Mouse (Mus musculus) heart, postnatal 4 days (tissue): ENCODE measurements around the gene Rims1. TPM values are rescaled to one million over a fixed set of nuclear protein-coding genes. Genes with fewer than 3 reads are reported as not detected.

ENCODE experiments used
- DNase-seq: peaks from one replicate; pipeline ENCODE4 v3.0.0; 2021
- total RNA-seq, 2 experiments: library from RNA; stranded (reverse); gene quantifications; 2 replicates each; pipeline ENCODE4 v1.2.3; 2021

Gene Rims1
- total RNA-seq = 1 to 10 TPM; 1.2 to 1.3 TPM

DNA sequence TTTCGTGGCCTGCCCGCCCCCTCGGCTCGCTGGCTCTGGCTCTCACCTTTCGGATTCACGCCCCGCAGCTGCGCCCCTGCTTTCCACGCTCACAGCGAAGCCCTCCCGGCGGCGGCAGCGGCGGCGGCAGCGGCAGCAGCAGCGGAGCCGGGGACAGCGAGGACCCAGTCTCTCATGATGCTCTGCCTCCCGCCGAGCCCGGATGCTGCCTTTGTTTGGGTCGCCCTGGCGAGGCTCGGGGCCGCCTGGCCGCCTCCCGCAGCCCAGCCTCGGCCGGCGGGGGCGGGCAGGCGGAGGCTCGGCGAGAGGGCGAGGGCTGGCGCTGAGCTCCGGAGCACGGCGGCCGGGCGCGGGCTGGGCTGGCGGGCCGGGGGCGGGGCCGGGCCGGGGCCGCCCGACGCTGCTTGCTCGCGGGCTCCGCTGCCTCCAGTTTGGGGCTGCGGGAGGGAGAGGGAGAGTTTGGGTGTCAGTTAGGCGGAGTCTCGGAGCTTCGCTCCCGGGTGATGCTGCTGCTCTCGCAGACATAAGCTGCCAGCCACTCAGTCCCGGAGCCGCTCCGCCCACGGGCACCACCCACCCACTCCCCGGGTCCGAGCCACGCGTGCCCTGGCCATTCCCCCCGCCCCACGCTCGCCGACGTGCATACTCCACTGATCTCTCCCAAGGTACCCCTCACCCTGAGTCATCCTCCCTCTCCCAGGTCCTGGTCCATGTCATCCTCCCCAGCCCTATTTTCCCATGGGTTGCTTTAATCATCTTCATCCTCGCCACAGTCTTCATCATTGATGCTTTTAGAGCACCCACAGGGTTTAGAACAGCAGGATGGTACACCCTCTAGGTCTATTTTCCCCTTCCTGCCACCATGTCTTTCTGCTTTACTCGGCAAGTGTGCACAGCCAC is at the start of gene Rims1:
TSS of gene Rims1 (minus strand) at position 269 of the 900 bp plus-strand sequence.
- peak; percentile 47 for DNase-seq

DNA sequence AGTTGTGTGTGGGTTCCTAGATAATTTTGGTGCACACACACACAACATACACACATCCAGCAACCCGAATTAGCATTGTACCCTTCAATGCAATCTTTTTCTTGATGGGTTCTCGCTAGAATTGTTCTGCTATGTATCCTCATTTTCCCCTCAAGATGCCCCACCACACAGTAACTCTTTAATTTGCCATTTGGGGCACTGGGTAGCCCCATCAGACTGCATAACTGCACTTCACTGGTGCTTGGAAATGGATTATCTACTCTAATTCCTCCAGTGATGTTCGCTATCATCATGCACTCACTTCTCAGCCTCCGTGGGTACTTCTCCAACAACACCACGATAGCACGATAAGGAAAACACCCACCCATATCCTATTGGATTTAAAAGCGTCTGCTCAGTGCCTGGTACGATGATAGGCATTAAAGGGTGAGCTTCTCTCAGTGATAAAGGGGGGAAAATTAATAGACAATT is 867 bp upstream of the Rims1 start:
- DNase-seq = no peak

DNA sequence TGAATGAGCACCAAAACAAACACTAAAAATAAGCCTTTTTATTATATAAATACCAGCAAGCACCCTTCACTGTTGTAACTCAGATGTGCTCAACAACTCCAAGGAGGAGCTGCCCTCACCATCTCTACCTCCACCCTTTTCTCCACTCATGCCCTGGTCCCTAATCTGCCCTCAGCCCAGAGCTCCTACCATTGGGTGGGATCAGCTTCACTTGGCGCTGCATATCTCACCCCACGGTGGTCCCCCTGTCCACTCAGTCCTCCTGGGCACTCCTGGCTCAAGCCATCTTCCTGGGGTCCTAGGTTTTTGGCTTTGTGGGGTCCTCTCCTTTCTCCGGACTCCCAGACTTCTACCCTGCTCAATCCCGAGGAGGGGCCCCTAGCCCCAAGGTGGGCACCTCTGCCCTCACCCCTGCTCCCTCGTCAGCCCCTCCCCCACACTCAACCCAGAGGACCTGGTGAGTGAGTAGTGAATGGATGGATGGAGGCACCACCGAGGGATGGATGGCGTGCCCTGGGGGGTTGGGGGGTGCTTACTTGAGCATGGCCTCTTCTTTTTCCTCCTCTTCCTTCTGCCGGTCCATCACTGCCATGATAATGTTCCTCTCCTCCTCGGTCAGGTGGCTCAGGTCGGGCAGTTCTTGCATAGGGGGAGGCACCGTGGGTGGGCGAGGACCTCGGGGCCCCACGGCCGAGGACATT is 619 bp downstream of the Rims1 start:
- DNase-seq = no peak

DNA sequence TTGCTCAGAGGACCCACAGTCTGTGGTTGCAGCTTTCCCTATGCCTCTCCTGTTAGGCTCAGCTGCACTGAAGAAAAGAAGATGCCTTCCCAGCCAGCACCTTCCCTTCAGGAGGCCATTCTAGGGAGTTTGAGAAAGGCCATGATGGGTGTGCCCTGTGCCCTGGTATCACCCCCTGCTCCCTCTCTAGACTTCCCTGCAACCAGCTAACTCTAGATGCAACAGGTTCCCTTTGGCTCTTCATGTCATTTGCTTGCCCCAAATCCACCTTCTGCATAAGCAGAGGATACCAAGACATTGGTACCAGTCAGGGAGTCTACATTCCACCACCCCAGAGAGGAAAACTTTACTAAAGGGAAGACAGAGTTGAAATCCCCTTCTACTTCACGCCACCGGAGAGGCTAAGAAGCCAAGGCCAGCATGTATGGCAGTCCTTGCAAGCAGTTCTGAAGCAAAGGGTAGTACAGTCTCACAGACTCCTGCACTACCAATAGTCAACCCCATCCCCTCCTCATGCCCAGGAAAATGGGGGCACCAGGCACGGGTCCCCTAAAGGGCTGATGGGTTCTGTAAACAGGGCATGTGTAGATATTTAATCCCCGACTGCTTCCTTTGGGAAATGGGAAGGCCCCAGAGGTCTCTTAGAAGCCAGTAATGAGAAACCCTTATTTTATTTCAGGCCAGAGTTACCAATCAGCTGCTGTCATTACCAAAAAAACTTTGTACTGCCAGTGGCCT is 1.5 kb downstream of the Rims1 start:
- no peak for DNase-seq

DNA sequence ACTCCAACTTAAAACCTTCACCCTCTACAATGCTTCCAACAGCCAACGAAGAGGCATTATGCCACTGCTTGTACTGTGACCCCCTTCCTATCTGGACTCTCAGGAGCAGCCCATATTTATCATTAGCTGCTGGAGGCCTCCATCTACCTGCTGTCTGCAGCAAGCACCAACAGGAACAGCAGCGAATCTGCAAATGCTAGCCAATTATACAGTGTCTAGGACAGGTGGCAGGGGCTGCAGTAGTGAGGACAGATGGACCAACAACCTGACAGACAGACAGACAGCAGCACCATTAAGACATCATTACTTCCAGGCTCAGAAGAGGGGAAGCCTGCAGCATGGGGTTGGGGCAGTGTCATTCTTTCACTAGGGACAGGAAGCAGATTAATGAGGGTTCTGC is 2.3 kb downstream of the Rims1 start:
- DNase-seq = no peak

DNA sequence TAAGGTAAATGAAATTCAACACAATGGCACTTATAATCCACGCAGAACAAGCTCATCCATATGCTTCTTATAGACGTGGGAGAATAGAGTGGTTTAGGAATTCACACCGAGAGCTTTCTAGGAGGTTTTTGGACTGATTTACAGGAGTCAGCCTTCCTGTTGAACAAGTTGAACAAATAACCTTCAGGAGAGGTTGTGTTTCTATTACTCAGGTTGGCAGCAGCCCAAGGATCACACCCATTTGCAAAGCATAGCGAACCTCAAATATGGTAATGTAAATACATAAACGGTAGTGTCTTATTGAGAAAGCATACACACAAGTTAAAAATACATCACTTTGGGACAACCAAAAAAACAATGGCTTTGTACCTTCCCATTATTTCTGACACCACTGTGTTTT is 5.5 kb downstream of the Rims1 start:
- DNase-seq = no peak

DNA sequence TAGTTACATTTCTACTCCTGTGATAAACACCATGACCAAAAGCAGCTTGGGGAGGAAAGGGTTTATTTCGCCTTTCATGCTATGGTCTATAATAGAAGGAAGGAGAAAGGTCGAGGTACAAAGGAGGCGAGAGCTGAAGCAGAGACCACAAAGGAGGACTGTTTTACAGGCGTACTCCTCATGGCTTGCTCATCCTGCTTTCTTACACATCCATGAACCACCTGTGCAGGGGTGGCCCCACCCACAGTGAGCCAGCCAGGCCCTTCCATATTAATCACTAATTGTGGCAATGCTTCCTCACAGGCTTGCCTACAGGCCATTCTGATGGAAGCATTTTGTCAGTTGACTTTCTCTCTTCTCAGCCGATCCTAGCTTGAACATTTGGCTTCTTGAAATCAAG is 8.7 kb downstream of the Rims1 start:
- DNase-seq = no peak

DNA sequence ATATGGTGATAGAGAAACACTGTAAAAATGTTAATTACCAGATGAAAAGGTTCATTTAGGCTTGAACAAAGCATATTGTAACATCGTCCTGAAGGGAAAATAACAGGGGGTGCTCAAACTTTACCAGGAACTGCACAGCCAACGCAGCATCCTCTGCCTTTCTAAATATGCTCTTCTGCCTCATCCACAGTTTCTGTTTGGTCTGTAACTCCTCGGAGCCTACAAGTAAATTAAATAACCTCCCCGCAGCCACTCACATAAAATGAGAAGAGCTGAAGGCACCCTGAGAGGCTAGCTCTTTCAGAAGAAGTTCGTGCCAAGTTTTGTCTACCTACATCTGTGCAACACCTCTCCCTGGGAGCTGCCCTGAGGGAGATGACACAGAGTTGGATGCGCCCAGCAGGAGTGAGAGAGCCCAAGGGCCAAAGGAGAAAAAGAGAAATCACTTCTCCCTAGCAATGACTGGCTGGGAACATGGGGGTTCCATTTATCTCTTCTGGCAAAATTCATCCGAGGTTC is 16.3 kb downstream of the Rims1 start:
- DNase-seq = no peak

DNA sequence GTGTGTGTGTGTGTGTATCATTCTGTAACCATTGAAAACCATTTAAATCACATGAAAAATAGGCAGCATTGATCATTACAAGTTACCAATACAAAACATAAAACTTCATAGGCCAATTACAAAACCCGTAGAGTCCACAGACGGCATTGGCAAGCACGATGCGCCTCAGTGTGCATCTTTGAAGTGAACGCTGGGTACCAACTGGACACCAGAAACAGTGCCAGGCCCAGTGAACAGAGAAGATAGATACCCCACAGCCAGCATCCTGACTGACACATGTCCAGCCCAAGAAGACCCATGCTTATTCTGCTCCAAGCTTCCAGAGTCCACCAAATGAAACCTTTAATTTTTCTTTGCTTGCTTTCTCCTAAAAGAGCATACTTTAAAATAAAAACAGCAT is 18.2 kb downstream of the Rims1 start:
- no peak for DNase-seq

DNA sequence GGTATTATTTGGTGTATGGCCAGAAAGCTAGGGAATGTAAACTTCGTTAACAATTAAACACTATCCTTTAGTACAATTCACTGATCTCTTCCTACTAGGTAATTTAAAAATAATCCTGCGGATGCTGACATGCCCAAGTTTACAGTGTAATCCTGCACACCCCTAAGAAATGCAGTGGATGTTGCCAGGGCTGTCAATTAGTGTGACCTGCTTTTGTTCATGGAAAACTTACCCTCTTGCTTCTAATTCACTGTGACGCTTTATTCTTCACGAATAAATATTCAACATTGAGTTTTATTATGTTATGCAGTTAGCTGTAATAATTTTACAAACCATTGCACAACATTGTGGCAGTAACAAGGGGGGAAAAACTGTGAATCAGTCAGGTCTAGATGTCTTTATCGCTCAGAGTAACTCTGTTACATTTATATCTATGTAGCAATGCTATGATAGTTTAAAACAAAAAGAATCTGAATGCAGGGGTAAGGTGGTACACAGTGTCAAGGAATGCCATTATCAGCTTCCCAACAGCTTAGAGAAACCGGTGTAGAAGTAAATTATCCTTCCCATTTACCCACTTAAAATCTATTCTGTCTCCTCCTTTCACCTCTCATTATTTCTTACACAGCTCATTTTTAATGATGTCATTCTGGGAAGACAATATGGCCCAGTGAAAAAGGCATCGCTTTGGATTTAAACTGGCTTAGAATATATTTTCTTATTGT is 35.1 kb downstream of the Rims1 start:
- no peak for DNase-seq

DNA sequence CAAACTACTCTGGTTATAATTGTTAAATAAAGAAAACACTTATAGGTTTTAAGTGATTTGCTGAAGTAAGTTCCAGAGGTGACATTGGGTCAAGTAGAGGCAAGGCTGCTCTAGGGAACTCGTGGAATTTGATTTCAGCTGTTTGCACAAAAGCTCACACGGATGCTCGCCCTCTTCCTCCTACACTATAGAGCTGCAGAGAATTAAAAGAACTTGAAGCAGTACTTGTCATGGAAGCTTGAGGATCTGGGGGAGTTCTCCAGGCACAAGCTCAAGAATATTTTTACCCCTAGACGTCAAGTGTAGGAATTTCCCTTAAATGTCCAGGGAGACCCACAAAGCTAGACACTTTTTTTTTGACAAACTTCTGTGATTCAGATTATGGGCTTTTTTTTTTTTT is 42.4 kb downstream of the Rims1 start:
- no peak for DNase-seq

DNA sequence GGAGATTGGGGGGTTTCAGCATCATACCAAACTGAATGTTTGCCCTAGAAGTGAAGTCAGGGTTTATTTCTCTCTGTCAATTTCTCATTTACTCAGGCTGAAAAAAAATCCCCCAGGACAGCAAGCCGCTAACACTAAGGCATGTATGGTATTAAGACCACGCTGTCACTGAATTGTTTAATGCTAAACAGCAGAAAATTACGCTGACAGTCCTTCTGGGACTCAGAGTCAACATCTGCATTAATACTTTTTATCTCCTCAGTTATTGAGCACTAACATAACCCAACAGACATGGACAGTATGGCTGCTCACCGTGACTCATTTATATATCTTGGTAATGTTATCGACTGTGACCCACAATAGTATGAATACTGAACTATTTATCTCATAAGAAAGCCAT is 43.0 kb downstream of the Rims1 start:
- DNase-seq = no peak

DNA sequence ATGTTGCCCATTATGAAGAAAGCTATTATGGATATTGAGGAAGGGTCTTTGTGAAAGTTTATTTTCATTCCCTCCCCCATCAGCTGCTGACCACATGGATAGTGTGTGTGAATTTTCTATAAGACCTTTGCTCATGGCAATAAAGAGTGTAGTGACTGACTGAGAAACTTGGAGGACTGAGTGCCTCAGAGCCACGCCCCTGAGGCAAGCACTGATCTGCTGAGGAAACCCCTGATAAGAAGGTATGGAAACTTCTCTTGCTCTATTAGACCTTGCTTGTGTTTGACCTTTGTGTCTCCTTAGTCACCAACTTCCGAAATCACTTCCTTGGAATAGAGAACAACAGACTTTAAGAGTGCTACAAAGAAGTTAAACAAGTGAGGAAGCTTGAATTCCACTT is 55.3 kb downstream of the Rims1 start:
- DNase-seq = no peak

DNA sequence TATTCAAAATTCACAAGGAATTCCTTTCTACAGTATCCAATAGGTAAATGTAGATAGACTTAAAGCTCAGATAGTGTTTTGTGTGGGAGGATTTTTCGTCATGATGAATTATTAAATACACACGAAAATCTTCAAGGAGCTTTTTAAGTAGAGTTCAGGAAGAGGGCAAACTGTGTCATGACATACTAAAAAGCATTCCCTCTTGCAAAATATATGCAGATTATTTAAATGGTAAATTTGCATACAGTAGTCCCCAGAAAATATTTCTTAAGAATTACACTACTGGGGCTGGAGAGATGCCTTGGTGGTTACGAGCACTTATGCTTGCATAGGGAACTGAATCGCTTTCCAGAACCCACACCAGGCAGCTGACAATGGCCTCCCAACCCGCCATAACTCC is 61.1 kb downstream of the Rims1 start:
- no peak for DNase-seq

DNA sequence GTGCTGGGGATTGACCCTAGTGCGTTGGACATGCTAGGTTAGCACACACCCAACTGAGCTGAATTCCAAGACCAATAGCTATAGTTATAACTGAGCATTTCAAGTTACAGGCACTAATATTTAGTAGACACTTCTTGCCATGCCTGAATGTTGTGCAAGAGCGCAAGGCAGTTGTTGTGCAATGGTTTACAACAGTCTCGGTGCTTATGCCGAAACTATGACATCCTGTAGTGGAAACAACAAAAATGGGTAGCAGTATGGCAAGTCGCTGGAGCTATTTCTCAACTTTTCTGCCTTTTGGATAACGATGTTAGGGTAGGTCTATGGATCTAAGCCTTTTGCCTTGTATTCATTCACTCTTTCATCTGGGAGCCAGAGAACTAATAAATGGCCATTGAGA is 68.3 kb downstream of the Rims1 start:
- no peak for DNase-seq

DNA sequence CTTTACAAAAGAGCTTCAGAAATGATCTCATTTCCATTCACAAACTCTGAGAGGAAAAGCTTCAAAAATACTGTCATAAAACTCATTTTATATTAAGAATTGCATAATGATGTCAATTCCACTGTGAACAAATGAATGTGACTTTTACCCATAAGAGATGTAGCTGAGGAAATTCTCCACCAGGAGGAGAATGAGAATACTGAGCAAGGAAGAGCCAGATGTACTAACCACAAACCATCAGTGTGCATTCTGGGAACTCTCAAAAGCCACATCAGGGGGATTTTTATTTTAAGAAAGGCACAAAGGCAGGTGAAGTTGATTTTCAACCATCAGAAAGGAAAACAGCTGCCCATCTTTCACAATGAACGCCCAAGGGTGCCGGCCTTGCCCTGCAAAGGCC is 71.4 kb downstream of the Rims1 start:
- DNase-seq = no peak

DNA sequence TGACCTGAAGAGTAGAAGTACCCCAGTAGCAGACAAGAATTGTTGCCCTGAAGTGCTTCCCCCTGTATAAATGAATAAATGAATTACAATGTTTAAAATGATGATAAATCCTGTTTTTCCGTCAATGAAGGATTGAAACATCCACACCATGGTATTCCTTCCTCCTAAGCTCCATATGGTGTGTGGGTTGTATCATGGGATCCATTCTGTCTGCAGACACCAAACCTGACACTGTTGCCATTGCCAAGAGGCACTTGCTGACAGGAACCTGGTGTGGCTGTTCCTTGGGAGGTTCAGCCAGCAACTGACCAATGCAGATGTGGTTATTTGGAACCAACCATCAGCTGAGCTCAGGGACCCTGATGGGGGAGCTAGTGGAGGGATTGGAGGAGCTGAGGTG is 72.5 kb downstream of the Rims1 start:
- DNase-seq = no peak

DNA sequence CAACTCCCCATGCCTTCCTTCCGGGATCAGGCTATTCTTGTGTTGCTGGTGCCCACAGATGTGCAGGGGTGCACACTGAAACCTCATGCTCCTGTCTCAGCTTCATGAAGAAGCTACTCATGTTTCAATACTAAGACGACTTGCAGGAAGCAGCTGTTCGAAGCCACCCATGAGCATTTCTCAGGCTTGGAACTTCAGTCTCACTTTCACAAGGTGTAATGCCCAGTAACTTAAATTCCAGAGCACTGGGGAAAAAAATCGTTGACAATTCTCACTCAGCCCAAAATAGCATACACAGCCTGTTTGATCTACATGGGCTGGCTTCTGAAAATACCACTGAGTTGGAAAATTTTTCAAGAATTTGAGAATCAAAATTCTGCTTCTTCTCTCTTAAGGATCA is 77.6 kb downstream of the Rims1 start:
- no peak for DNase-seq

DNA sequence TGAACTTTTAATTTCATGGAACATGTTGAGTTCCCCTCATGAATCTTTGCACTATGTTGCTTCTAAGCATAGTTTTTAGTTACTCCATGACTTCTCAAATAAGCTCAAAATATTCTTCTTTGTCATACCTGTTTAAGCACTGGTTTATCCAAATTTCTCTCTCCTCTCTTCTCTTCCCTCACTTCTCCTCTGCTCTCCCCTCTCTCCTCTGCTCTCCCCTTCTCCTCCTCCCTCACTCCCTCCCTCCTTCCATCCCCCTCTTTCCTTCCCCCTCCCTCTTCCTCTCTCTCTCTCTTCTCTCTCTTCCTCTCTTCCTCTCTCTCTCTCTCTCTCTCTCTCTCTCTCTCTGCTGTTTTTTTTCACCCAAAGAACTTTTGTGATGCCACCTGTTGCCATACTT is 84.1 kb downstream of the Rims1 start:
- DNase-seq = no peak

DNA sequence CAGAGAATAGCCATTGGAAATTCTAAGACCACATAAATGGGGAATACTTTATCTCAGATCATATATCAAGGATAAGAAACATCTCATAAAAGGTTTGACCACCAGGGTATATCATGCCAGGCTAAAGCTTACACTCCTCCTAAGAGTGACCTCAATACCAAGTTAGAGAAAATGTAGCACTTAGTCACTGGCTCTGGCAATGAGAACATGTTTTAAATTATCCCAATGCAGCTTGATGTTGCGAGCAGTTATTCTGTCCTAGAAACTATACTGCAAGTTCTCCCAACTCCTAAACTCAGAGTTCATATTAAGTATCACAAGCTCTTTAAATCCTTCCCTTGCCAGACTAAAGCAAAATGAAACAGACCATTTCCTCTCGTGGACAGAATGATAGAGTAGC is 85.1 kb downstream of the Rims1 start:
- DNase-seq = no peak

DNA sequence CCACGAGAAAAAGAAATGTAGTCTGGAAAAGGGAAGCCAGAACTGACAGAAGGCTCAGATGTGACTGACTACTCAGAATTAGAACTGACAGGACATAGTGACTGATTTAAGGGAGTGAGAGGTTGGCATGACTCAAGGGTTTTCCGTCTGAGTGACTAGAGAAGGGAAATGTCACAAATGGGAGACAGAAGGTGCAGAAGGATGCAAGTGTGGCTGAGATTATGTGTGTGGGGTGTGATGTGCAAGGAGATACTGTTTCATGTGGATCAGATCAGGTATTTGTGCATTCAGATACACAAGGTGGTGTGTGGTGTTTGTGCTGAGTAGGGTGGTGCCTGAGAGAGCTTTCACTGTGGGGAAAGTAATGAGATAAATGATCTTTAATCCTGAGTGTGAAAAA is 96.3 kb downstream of the Rims1 start:
- no peak for DNase-seq

DNA sequence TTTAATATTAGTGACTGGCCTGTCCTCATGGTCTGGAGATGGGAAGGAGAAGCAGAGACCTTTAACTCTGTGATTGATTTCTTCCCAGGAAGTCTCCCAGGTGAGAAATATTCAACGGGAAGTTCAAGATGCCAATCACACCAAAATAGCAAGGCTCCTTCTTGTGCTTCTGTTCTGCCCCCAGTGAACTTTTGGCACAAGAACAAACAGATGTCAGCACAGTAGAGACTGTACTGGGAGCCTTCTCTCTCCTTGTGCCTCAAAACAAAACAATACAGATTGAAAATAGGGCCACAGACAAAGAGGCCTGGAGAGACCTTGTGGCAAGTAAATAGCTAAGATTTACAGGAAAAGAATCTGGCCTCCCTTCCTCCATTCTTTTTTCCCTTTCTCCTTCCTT is 110.7 kb downstream of the Rims1 start:
- no peak for DNase-seq
